Mouse (Mus musculus) liver, embryonic 16.5 days (tissue): ENCODE measurements at regions not wholly inside any gene's neighbourhood (a gene's known extent, or its start where the extent isn't known, plus 50 kb on each side); places are given as distances from the start of the nearest gene placed in this dataset.

ENCODE experiments used
- ATAC-seq: fragments of 200-750 bp; cut with Nextera tagmentation; 2 replicates; pipeline ENCODE4 v1.8.0; 2017; ENCODE audit warnings: low read depth, mild to moderate bottlenecking, moderate number of reproducible peaks, moderate library complexity
- H3K27ac ChIP-seq: fragments of 300-500 bp; sonication (generic); 2 replicates; pipeline ENCODE4 v1.5.1; 2014; ENCODE audit warnings: mild to moderate bottlenecking, low read length
- H3K27me3 ChIP-seq: fragments of 300-500 bp; sonication (generic); 2 replicates; pipeline ENCODE4 v1.6.1; 2014; ENCODE audit warnings: low read depth, low read length, mixed read lengths; ENCODE audit not compliant: control insufficient read depth, insufficient read depth
- H3K36me3 ChIP-seq: fragments of 300-500 bp; sonication (generic); 2 replicates; pipeline ENCODE4 v1.6.1; 2014; ENCODE audit warnings: mild to moderate bottlenecking; ENCODE audit not compliant: control insufficient read depth, insufficient read depth
- H3K4me1 ChIP-seq: fragments of 300-500 bp; sonication (generic); 2 replicates; pipeline ENCODE4 v1.6.1; 2014; ENCODE audit warnings: low read depth, low read length, mixed read lengths; ENCODE audit not compliant: control insufficient read depth
- H3K4me2 ChIP-seq: fragments of 300-500 bp; sonication (generic); 2 replicates; pipeline ENCODE4 v1.6.1; 2014; ENCODE audit warnings: low read depth, low read length, mixed read lengths
- H3K4me3 ChIP-seq: fragments of 300-500 bp; sonication (generic); 2 replicates; pipeline ENCODE4 v1.5.1; 2014; ENCODE audit warnings: low read depth, mild to moderate bottlenecking, low read length
- H3K9ac ChIP-seq: fragments of 300-500 bp; sonication (generic); 2 replicates; pipeline ENCODE4 v1.6.1; 2014; ENCODE audit warnings: low read depth, low read length
- H3K9me3 ChIP-seq: fragments of 300-500 bp; sonication (generic); replicated peaks from 2 replicates; pipeline ENCODE4 v1.6.1; 2016; ENCODE audit warnings: low read length; ENCODE audit not compliant: control insufficient read depth
- WGBS: fragments of 180-500 bp; shearing (Covaris S2); extraction: QIAGEN DNeasy Blood & Tissue Kit; methylation state at CpG from one replicate; pipeline ENCODE4 v1.1.7; 2014; ENCODE audit not compliant: insufficient replicate concordance; 5-methylcytosine and 5-hydroxymethylcytosine counted together

DNA sequence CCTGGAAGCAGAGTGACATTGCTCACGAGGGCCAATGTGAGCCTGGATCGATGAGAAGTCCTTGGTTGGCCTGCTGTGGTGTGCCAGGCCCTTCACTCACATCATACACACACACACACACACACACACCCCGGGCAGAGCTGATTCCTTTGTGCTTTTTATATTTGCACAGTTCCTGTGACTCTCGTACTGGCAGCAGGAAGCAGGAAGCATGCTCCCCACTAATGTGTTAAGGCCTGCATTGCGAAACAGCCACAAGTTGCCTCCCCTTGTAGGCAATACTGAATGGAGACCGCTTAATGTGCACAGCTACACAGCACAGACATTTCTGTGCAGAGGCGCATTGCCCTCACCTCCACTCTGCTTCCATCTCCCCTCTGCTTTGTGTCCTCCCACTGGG is 58.7 kb upstream of the Spaca7 start:
- ATAC-seq = no peak
- no peak overlapping the region for H3K4me3 ChIP-seq
- no peaks in the 10 kb centered on the region for H3K27me3 ChIP-seq
- no peaks in the 10 kb centered on the region for H3K4me1 ChIP-seq
- H3K9me3 ChIP-seq = no peaks in the 10 kb centered on the region
- no peak overlapping the region for H3K4me2 ChIP-seq
- H3K36me3 ChIP-seq = no peaks in the 10 kb centered on the region
- no peak overlapping the region for H3K9ac ChIP-seq
- 38% methylated on average over 7 of the region's 7 CpGs for WGBS
- H3K27ac ChIP-seq = no peak overlapping the region

- H3K9me3 ChIP-seq = no peaks in the 10 kb centered on the region
- WGBS = 53% methylated on average over 9 of the region's 9 CpGs
- no peak overlapping the region for H3K4me2 ChIP-seq
- no peaks in the 10 kb centered on the region for H3K27me3 ChIP-seq
- H3K4me3 ChIP-seq = no peak overlapping the region
- no peak overlapping the region for H3K9ac ChIP-seq
- no peak for ATAC-seq
- H3K36me3 ChIP-seq = no peaks in the 10 kb centered on the region
- H3K27ac ChIP-seq = no peak overlapping the region
- H3K4me1 ChIP-seq = no peaks in the 10 kb centered on the region
These were observed 51.2 kb upstream of the Spaca7 start for GRCm38 (mm10) chr8:12521636-12522035.
